Mouse (Mus musculus): ENCODE data around the gene Gm8122.
"Not testable (repeated sequence)": the region's sequence is repeated elsewhere in the genome, so short reads cannot be mapped to it uniquely, and the experiment has no call there.

Gm8122 gene

DNA sequence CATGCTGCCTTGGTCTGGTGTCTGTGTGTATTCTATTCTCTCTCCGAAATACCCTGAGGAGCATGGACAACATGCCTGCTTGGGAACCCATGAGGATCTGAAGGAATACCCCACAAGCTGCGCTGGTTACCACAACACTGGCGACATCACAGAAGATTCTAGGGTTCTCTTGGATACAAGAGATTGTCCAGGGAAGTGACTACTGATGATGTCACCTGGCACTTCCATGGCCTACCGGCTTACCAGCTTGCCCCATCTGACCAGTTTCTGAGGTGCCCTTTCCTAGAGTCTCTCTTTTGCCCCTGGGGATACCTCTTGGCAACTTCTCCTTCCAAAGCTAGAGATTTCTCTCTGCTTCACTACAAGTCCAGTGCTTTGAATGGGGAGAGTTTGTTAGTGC lies at the start of gene Gm8122:
TSS of gene Gm8122 (minus strand) at position 101 of the 400 bp plus-strand sequence.
- not testable (repeated sequence) for DNase-seq (ENCODE audit: low spot score)

DNA sequence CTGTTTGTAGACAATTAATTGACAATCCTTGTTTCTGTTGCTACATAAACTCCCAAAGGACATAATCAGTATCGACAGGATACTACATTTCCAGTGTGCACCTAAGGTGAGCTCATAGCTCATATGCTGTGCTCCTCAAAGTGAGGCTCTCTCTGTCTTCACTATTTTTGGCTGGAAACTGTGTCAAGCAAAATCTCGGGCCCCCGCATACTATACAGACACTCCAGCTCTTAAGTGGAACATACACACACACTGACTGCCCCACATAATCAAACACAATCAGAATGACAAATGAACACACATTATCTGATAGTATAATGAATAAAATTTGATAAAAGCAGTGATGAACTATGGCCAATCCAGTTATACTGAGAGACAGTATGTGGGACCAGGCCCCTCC lies 43.6 kb upstream of the Gm8122 start:
- not testable (repeated sequence) for DNase-seq (ENCODE audit: low spot score)

- DNase-seq (ENCODE audit: low spot score): not testable (repeated sequence)
Observed at GRCm38 (mm10) chr14:43278146-43278545, 43.0 kb upstream of the Gm8122 start.

DNA sequence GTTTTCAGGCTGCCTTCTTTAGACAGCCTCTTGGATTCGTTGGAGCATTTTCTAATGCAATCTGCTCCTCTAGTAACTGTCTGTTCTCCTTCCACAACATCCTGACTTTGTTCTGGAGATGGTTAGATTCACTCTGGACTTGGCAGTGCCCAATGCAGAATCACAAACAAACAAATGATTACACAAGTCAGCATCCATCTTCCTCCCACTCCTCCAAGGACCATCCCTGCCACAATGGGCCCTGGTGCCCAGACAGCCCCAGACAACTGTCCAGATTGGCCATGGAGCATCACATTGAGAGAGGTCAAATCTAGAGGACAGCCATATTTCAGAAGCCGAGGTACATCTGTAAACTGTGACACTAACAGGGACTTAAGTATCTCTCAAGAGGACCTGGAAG lies 42.4 kb upstream of the Gm8122 start:
- DNase-seq (ENCODE audit: low spot score): not testable (repeated sequence)

GRCm38 (mm10) chr14:43275752-43276151 lies 40.6 kb upstream of the Gm8122 start:
- not testable (repeated sequence) for DNase-seq (ENCODE audit: low spot score)

DNA sequence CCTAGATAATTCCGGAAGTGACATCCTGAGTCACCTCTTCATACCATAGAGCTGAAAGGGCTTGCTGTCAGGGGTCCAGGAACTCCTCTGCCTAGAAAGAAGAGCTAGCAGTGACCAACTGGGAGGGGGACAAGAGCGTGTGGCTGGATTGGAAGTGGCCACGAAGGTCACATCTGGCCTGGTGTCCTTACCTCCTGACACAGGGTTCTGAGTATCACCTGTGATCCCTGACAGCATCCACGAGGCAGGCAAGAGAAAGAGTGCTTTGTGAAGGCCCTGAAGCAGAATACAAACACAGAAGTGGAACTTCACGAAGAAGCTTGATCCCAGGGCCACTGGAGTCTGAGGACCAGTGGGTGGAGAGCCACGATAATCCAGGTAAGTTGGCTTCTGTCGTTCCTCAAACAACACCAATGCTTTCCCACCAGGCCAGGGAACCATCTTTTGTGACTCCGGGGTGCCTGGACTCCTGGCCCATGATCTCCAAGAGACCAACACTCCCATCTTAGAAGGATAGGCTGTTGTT lies 39.9 kb upstream of the Gm8122 start, which contains the start of gene Gm9732:
TSS of gene Gm9732 (plus strand) at position 51 of the 526 bp plus-strand sequence.
- DNase-seq (ENCODE audit: low spot score): not testable (repeated sequence)

GRCm38 (mm10) chr14:43273161-43273560 lies 38.1 kb upstream of the Gm8122 start:
- not testable (repeated sequence) for DNase-seq (ENCODE audit: low spot score)

- DNase-seq (ENCODE audit: low spot score): not testable (repeated sequence)
Observed at GRCm38 (mm10) chr14:43269211-43269610, 34.1 kb upstream of the Gm8122 start.

DNA sequence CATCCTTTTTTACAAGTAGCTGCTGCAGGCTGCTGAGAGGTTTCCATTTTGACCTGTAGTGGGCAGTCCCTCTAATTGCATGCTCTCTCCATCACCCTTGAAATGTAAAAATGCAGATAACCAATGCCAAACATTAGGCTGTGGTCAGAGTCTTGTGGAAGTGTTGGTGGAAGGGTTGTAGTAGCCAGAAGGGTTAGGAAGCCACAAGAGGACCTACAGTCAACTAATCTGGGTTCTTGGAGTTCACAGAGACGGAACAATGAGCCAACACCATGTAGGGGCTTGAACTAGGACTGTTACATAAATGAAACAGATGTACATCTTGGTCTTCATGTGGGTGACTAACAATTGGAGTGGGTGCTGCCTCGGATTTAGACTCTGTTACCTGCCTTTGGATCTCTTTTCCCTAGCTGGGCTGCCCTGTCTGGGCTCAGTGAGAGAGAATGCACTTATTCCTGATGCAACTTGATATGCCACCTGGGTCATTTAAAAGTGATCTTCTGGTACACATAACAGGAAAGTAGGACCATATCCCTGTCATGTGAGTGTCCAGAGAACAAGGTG lies 33.5 kb upstream of the Gm8122 start:
- not testable (repeated sequence) for DNase-seq (ENCODE audit: low spot score)

- DNase-seq (ENCODE audit: low spot score): not testable (repeated sequence)
Observed at GRCm38 (mm10) chr14:43263421-43263820, 28.3 kb upstream of the Gm8122 start.

DNA sequence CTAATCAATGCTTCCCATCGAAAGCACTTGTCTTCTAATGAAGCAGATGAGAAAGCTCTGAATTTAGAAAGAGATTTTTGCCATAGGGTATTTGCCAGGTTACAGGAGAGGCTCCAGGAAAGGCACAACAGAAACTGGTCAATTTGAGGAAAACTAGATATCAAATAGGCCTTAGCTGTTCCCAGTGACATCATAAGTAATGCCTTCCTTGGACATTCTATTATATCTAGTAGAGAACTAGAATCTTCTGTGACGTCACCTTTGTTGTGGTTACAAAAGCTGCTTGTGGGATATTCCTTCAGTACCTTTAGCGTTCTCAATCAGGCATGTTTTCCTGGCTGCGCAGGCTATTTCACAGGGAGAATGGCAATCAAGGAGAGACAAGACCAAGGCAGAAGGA lies 23.2 kb upstream of the Gm8122 start, which contains the start of gene Gm8126:
TSS of gene Gm8126 (plus strand) at position 301 of the 400 bp plus-strand sequence.
- not testable (repeated sequence) for DNase-seq (ENCODE audit: low spot score)

- not testable (repeated sequence) for DNase-seq (ENCODE audit: low spot score)
Observed at GRCm38 (mm10) chr14:43256511-43256910, 21.4 kb upstream of the Gm8122 start.

DNA sequence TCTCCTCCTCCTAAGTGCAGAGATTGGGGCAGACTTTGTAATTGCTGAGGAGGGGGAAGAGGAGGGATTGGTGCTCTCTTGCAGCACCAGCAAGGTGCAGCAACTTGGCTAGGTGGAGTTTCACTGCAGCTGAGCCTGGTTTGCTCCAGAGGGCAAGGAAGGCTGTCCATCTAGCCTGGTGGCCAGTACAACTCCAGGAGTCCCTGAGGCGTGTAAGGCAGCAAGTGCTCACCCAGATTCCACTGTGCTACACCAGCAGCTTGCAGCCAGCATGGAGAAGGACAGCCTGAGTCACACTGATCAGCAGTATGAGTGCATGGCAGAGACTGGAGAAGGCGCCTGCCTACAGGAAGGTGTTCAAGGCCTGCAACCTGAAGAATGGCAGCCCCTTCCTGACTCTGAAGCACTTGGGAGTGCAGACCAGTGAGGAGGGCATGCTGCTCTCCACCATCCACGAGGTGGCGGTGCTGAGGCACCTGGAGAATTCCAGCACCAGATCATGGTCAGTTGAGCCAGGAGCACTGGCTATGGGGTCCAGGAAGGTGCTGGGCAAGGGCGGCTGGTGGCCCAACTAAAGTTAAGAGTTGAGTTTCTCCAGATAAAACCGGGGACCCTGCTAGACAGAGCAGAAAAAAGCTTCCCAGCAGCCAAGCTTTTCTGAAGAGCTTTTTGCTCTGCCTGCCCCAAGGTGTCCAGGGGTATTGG lies 15.6 kb upstream of the Gm8122 start:
- not testable (repeated sequence) for DNase-seq (ENCODE audit: low spot score)

DNA sequence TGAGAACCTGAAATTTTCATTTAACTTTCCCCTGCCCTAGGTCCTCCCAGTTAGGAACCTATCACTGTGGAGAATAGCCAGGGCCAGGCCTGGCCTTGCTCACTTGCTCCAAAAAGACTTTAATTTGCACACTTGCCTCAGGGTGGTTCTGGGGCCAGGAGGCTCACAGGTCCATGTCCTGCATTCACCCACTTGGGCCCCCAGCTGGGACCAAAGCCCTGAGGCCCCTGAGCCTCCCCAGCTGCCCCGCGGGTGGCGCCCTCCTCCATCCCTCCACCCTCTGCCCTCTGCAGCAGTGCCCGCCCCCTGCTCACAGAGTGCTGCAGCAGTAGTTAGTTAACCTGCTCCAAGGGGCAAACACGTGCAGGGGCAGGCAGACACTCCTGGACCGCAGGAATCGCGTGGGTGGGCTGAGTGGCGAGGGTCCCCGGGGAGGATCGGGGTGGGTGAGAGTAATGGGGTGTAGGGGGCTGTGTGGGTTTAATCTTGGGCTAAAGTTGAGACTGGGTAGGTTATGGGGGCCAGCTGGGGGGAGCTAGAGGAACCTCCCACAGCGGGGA lies 14.6 kb upstream of the Gm8122 start:
- not testable (repeated sequence) for DNase-seq (ENCODE audit: low spot score)

GRCm38 (mm10) chr14:43237769-43238168 lies 2.7 kb upstream of the Gm8122 start:
- not testable (repeated sequence) for DNase-seq (ENCODE audit: low spot score)

Data from c-Kit-positive CD71-positive TER-119-positive erythroid progenitor cells, embryonic 14.5 days (primary cell).